Mouse (Mus musculus) ES-Bruce4 (cell line): Measurements from ENCODE around the gene Ugt3a1.

Experiments
- CTCF ChIP-seq: IDR thresholded peaks from one replicate; pipeline ENCODE4 v1.8.1; 2011; ENCODE audit warnings: low read depth, low read length
- EP300 ChIP-seq: IDR thresholded peaks from 2 replicates; pipeline ENCODE4 v1.6.1; 2011; ENCODE audit warnings: low read depth, low read length; ENCODE audit not compliant: insufficient read depth
- POLR2A ChIP-seq: IDR thresholded peaks from one replicate; pipeline ENCODE4 v1.8.1; 2011; ENCODE audit warnings: low read length; ENCODE audit not compliant: insufficient read depth

GRCm38 (mm10) chr15:9279596-9279995, 2.9 kb downstream of the Ugt3a1 start:
- TF ChIP-seq CTCF (no peak), EP300 (no peak), POLR2A (no peak)
